Mouse (Mus musculus) heart, postnatal 0 days (tissue): ENCODE measurements around the gene Rbms1.

Experiments
- CTCF ChIP-seq: IDR thresholded peaks from 2 replicates; pipeline ENCODE4 v1.5.1; 2016; ENCODE audit warnings: antibody characterized with exemption, control low read depth, low read depth
- EP300 ChIP-seq: IDR thresholded peaks from 2 replicates; pipeline ENCODE4 v1.6.1; 2016; ENCODE audit warnings: antibody characterized with exemption, low read depth

GRCm38 (mm10) chr2:60840922-60841321 lies 122.1 kb downstream of the Rbms1 start:
- TF ChIP-seq CTCF = no peak
- TF ChIP-seq EP300 = no peak
